Mouse (Mus musculus): Measurements from ENCODE around the gene Ddt. TPM values are rescaled to one million over a fixed set of nuclear protein-coding genes. Genes with fewer than 3 reads are reported as not detected.

Gene Ddt
- polyA plus RNA-seq, 1 experiment from 2014 or later, result 75.7 TPM

DNA sequence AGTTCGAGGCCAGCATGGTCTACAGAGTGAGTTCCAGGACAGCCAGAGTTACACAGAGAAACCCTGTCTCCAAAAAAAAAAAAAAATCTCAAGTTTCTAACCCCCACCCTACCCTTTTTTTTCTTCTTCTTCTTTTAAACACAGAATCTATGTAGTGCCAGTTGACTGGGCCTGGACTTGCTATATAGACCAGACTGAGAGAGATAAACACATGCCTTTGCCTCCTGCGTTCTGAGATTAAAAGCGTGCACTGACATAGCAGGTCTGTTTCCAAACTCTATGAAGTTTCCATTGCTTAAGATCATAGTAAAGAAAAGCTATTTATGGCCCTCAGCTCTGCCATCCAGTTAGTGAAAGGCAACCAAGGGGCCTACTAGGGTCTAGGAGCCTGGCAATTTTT, 10.8 kb downstream of the Ddt start:
- H3K9me3 ChIP-seq (ENCODE audit: control insufficient read depth, low read length), result no peaks in the 10 kb centered on the region
- H3K27me3 ChIP-seq (ENCODE audit: control insufficient read depth, insufficient read depth, low read length), result no peaks in the 10 kb centered on the region
- H3K36me3 ChIP-seq (ENCODE audit: control insufficient read depth, insufficient read depth, low read length), result peaks cover 8% of the 10 kb centered on the region
- 0 out of 2 replicates have a peak, but pooled peaks cover 8% of the 10 kb centered on the region for H3K4me1 ChIP-seq (ENCODE audit: control insufficient read depth, insufficient read depth, low read length)
- ATAC-seq (ENCODE audit: low FRiP score, low TSS enrichment), result no peak
- no peak overlapping the region for H3K27ac ChIP-seq (ENCODE audit: low read depth, low read length)
- H3K9ac ChIP-seq (ENCODE audit: low read depth, low read length), result no peak overlapping the region
- H3K4me2 ChIP-seq (replicated peaks; ENCODE audit: low read depth, low read length), result no peak overlapping the region
- no peak overlapping the region for H3K4me3 ChIP-seq (ENCODE audit: low read length)
- WGBS, result 96% methylated on average over 3 of the region's 3 CpGs

DNA sequence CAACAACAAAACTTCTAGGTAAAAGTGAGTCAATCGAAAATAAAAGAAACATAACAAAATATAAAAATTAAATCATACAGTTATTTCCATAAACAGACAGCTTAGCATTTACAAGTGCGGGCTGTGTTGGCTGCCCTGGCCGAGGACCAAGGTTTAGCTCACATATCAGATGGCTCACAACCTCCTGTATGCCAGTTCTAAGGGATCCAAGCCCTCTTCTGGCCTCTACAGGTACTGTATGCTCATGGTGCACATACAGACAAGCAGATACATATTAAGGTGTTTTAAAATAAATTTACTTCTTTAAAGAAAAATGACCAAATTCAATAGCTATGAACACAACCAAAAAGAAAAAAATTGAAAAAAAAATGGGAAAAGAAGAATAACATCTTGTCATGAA, 12.9 kb downstream of the Ddt start:
- no peak for ATAC-seq (ENCODE audit: low FRiP score, low TSS enrichment)
- WGBS, result 96% methylated on average over 3 of the region's 3 CpGs
- H3K4me2 ChIP-seq (replicated peaks; ENCODE audit: low read depth, low read length), result no peak overlapping the region

DNA sequence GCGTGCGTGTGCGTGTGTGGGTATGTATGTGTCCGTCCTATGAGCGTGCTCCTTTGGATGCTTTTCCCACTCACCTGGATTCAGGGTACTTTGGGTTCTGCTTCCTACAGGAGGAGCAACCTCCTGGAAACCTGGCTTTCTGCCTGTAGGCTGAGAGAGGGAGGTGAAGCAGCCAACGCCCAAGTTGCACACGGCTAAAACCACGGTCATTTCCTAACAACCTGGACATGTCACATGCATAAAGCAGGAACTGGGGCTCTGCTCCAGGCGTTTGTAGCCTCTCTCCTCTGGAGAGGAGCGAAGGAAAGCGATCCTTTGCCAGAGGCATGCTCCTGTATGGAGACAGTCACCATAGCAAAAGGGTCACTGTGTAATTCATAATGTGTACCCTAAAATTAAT, 16.5 kb downstream of the Ddt start:
- Histone ChIP-seq H3K27ac (ENCODE audit: low read depth, low read length) (no peak overlapping the region), H3K4me1 (ENCODE audit: control insufficient read depth, insufficient read depth, low read length) (no peaks in the 10 kb centered on the region), H3K9me3 (ENCODE audit: control insufficient read depth, low read length) (no peaks in the 10 kb centered on the region), H3K4me2 (replicated peaks; ENCODE audit: low read depth, low read length) (no peak overlapping the region), H3K4me3 (ENCODE audit: low read length) (no peak overlapping the region), H3K27me3 (ENCODE audit: control insufficient read depth, insufficient read depth, low read length) (no peaks in the 10 kb centered on the region), H3K9ac (ENCODE audit: low read depth, low read length) (no peak overlapping the region), H3K36me3 (ENCODE audit: control insufficient read depth, insufficient read depth, low read length) (peaks cover 48% of the 10 kb centered on the region)
- ATAC-seq (ENCODE audit: low FRiP score, low TSS enrichment), result no peak
- WGBS, result 95% methylated on average over 11 of the region's 11 CpGs

More for the DNA sequence above, 12.9 kb downstream of the Ddt start:
- Histone ChIP-seq H3K27me3 (ENCODE audit: control insufficient read depth, insufficient read depth, low read length) (no peaks in the 10 kb centered on the region), H3K27ac (ENCODE audit: low read depth, low read length) (no peak overlapping the region), H3K4me3 (ENCODE audit: low read length) (no peak overlapping the region), H3K4me1 (ENCODE audit: control insufficient read depth, insufficient read depth, low read length) (0 out of 2 replicates have a peak, but pooled peaks cover 8% of the 10 kb centered on the region), H3K9ac (ENCODE audit: low read depth, low read length) (no peak overlapping the region), H3K36me3 (ENCODE audit: control insufficient read depth, insufficient read depth, low read length) (peaks cover 14% of the 10 kb centered on the region), H3K9me3 (ENCODE audit: control insufficient read depth, low read length) (no peaks in the 10 kb centered on the region)

DNA sequence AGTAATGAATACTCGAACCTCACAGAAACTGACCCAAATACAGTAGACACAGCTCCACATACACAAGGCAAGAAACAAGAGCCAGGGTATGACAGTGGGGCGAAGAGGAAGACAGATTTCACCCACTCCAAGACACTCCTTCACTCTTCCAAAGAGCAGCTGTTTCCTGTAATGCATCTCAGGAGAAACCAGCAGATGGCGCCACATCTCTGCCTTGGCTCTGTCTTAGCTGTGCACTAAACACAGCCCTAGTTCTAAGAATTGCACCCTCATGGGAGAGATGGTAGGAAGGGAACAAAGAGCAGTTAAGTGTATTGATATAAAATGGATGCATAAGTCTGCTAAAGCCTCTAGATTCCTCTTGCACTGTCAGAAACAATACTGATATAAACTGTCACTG, 29.2 kb downstream of the Ddt start:
- H3K27me3 ChIP-seq (ENCODE audit: control insufficient read depth, insufficient read depth, low read length), result no peaks in the 10 kb centered on the region
- H3K4me3 ChIP-seq (ENCODE audit: low read length), result no peak overlapping the region
- H3K4me2 ChIP-seq (replicated peaks; ENCODE audit: low read depth, low read length), result no peak overlapping the region
- no peak overlapping the region for H3K9ac ChIP-seq (ENCODE audit: low read depth, low read length)
- no peaks in the 10 kb centered on the region for H3K9me3 ChIP-seq (ENCODE audit: control insufficient read depth, low read length)
- WGBS, result 46% methylated on average over 3 of the region's 3 CpGs
- no peak overlapping the region for H3K27ac ChIP-seq (ENCODE audit: low read depth, low read length)
- H3K36me3 ChIP-seq (ENCODE audit: control insufficient read depth, insufficient read depth, low read length), result peaks cover 88% of the 10 kb centered on the region
- no peaks in the 10 kb centered on the region for H3K4me1 ChIP-seq (ENCODE audit: control insufficient read depth, insufficient read depth, low read length)
- peak; percentile 87 for ATAC-seq (ENCODE audit: low FRiP score, low TSS enrichment)

DNA sequence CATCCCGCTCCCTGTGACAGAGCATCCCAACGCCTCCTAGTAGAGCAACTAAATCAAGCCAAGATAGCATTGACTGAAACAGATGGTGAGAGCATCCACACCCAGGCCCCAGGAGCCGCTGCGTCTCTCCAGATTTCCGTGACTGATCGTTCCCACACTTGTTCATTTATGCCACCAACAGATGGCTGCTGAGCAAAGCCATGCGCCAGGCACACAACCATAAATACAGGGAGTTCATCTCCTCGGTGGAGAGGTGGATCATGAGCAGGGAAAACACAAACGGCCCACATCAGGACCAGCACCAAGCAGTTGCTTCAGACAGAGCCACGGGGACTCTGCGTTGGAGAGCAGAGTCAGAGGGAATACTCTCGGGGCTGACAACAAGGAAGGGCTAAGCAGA, 29.8 kb downstream of the Ddt start:
- WGBS, result 93% methylated on average over 12 of the region's 12 CpGs

DNA sequence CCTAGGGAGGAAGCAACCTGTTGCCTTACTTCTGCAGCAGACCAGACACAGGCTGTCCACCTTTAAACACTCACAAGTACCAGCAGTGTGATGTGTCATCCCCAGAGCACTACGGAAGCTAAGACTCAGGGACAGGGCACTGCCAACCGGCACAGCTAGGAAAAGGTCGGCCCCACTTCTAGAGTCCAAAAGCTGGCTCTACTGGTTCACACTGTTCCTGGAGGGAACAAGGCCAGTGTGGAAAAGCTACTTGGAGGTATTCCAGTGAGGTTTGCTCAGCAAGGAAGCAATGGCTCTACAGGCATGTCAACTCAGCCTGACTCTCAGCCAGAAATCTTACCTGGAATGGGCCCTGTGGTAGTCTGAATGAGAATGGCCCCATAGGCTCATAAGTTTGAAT, 32.3 kb downstream of the Ddt start:
- Histone ChIP-seq H3K9me3 (ENCODE audit: control insufficient read depth, low read length) (no peaks in the 10 kb centered on the region), H3K4me2 (replicated peaks; ENCODE audit: low read depth, low read length) (no peak overlapping the region), H3K4me1 (ENCODE audit: control insufficient read depth, insufficient read depth, low read length) (no peaks in the 10 kb centered on the region), H3K4me3 (ENCODE audit: low read length) (no peak overlapping the region), H3K36me3 (ENCODE audit: control insufficient read depth, insufficient read depth, low read length) (peaks cover 87% of the 10 kb centered on the region), H3K27me3 (ENCODE audit: control insufficient read depth, insufficient read depth, low read length) (no peaks in the 10 kb centered on the region), H3K27ac (ENCODE audit: low read depth, low read length) (no peak overlapping the region), H3K9ac (ENCODE audit: low read depth, low read length) (no peak overlapping the region)
- WGBS, result 99% methylated on average over 3 of the region's 3 CpGs
- ATAC-seq (ENCODE audit: low FRiP score, low TSS enrichment), result no peak

More for the DNA sequence above, 29.8 kb downstream of the Ddt start:
- H3K9me3 ChIP-seq (ENCODE audit: control insufficient read depth, low read length), result no peaks in the 10 kb centered on the region
- ATAC-seq (ENCODE audit: low FRiP score, low TSS enrichment), result no peak
- H3K4me1 ChIP-seq (ENCODE audit: control insufficient read depth, insufficient read depth, low read length), result no peaks in the 10 kb centered on the region
- H3K4me3 ChIP-seq (ENCODE audit: low read length), result no peak overlapping the region
- no peak overlapping the region for H3K9ac ChIP-seq (ENCODE audit: low read depth, low read length)
- H3K27ac ChIP-seq (ENCODE audit: low read depth, low read length), result no peak overlapping the region
- no peaks in the 10 kb centered on the region for H3K27me3 ChIP-seq (ENCODE audit: control insufficient read depth, insufficient read depth, low read length)
- peaks cover 89% of the 10 kb centered on the region for H3K36me3 ChIP-seq (ENCODE audit: control insufficient read depth, insufficient read depth, low read length)
- H3K4me2 ChIP-seq (replicated peaks; ENCODE audit: low read depth, low read length), result no peak overlapping the region

DNA sequence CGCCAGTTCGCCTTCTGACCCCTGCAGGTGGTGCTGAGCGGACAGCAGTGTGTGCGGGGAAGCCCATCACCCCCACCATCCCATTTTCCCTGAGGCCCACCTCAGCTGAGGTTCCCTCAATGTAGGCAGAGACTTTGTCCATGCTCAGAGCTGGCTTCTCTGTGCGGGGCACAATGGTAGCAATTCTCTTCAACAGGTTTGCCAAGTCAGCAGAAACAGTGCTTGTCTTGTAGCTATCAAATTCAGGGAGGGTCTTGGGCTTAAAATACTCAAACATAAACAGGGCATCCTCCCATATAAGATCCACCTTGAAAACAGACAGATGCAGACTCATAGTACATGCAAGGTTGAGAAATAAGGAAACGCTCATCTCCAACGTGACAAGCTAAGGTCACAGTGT, 47.8 kb downstream of the Ddt start:
- H3K27ac ChIP-seq (ENCODE audit: low read depth, low read length), result no peak overlapping the region
- no peak overlapping the region for H3K9ac ChIP-seq (ENCODE audit: low read depth, low read length)
- peaks cover 73% of the 10 kb centered on the region for H3K36me3 ChIP-seq (ENCODE audit: control insufficient read depth, insufficient read depth, low read length)
- H3K4me2 ChIP-seq (replicated peaks; ENCODE audit: low read depth, low read length), result no peak overlapping the region
- no peaks in the 10 kb centered on the region for H3K27me3 ChIP-seq (ENCODE audit: control insufficient read depth, insufficient read depth, low read length)
- no peaks in the 10 kb centered on the region for H3K4me1 ChIP-seq (ENCODE audit: control insufficient read depth, insufficient read depth, low read length)
- no peak overlapping the region for H3K4me3 ChIP-seq (ENCODE audit: low read length)
- no peaks in the 10 kb centered on the region for H3K9me3 ChIP-seq (ENCODE audit: control insufficient read depth, low read length)
- no peak for ATAC-seq (ENCODE audit: low FRiP score, low TSS enrichment)
- 95% methylated on average over 7 of the region's 7 CpGs for WGBS

Other genes starting within 250 kb of the Ddt start
- gene Lrrc75b, start 213.1 kb downstream of the Ddt start, polyA plus RNA-seq (2014; fragmentation: Nextera tagmentation; extraction: Ambion mirVana), result 2.1 and 2.9 TPM in 2 replicates
- gene Ggt1, start 211.8 kb downstream of the Ddt start, polyA plus RNA-seq (2014; fragmentation: Nextera tagmentation; extraction: Ambion mirVana), result 29.1 and 57.6 TPM in 2 replicates
- 3.9 and 4.7 TPM in 2 replicates for gene Ggt5, start 184.1 kb downstream of the Ddt start, polyA plus RNA-seq (2014; fragmentation: Nextera tagmentation; extraction: Ambion mirVana)
- gene Susd2, start 129.4 kb downstream of the Ddt start, polyA plus RNA-seq (2014; fragmentation: Nextera tagmentation; extraction: Ambion mirVana), result 4.2 and 9.2 TPM in 2 replicates
- 32.3 and 37.7 TPM in 2 replicates for gene Cabin1, start 9.1 kb downstream of the Ddt start, polyA plus RNA-seq (2014; fragmentation: Nextera tagmentation; extraction: Ambion mirVana)
- not detected in 2 replicates for gene Gm20441, start 7.5 kb upstream of the Ddt start, polyA plus RNA-seq (2014; fragmentation: Nextera tagmentation; extraction: Ambion mirVana)
- gene Gstt3, start 8.0 kb upstream of the Ddt start, polyA plus RNA-seq (2014; fragmentation: Nextera tagmentation; extraction: Ambion mirVana), result 29.7 and 43.4 TPM in 2 replicates
- gene Gstt1, start 25.2 kb upstream of the Ddt start, polyA plus RNA-seq (2014; fragmentation: Nextera tagmentation; extraction: Ambion mirVana), result 10.6 and 12.1 TPM in 2 replicates
- not detected in 2 replicates for gene Gstt4, start 49.1 kb upstream of the Ddt start, polyA plus RNA-seq (2014; fragmentation: Nextera tagmentation; extraction: Ambion mirVana)
- gene Gstt2, start 64.0 kb upstream of the Ddt start, polyA plus RNA-seq (2014; fragmentation: Nextera tagmentation; extraction: Ambion mirVana), result 28.2 and 29.1 TPM in 2 replicates
- 2,350 and 2,543 TPM in 2 replicates for gene Mif, start 86.8 kb upstream of the Ddt start, polyA plus RNA-seq (2014; fragmentation: Nextera tagmentation; extraction: Ambion mirVana)
- gene Derl3, start 120.0 kb upstream of the Ddt start, polyA plus RNA-seq (2014; fragmentation: Nextera tagmentation; extraction: Ambion mirVana), result 3.2 and 4.1 TPM in 2 replicates
- 176 and 238 TPM in 2 replicates for gene Smarcb1, start 148.2 kb upstream of the Ddt start, polyA plus RNA-seq (2014; fragmentation: Nextera tagmentation; extraction: Ambion mirVana)
- gene Chchd10, start 159.7 kb upstream of the Ddt start, polyA plus RNA-seq (2014; fragmentation: Nextera tagmentation; extraction: Ambion mirVana), result 94.4 and 99.4 TPM in 2 replicates
- 43.7 and 53.9 TPM in 2 replicates for gene Mmp11, start 163.1 kb upstream of the Ddt start, polyA plus RNA-seq (2014; fragmentation: Nextera tagmentation; extraction: Ambion mirVana)
- 0.35 TPM in 1 of 2 replicates, not detected in the other for gene Gm867, start 167.3 kb upstream of the Ddt start, polyA plus RNA-seq (2014; fragmentation: Nextera tagmentation; extraction: Ambion mirVana)
- 1.1 and 1.4 TPM in 2 replicates for gene Vpreb3, start 169.6 kb upstream of the Ddt start, polyA plus RNA-seq (2014; fragmentation: Nextera tagmentation; extraction: Ambion mirVana)
- not detected in 2 replicates for gene Gm5134, start 181.1 kb upstream of the Ddt start, polyA plus RNA-seq (2014; fragmentation: Nextera tagmentation; extraction: Ambion mirVana)